Comparison of ENCODE assay signal across 10 mouse cellular contexts in genomic region chr4:155084351-155084750, GRCm38 (mm10). TPM values are rescaled to one million over a fixed set of nuclear protein-coding genes. Genes with fewer than 3 reads are reported as not detected.
DNase-seq lines count a peak whose midpoint lies in the region; ATAC-seq and TF ChIP-seq lines count a peak whose summit lies in the region.
"Had no signal": no experiment of that assay in that cellular context is flagged by ENCODE, and none has a peak within 500 bp of the region (broad histone marks: within the 10 kb centered on the region; RNA-seq: fewer than 3 reads in every experiment).

No protein-coding gene starts in this region.

- H3K27me3 ChIP-seq in cerebellum, adult 2 months (ENCODE audit: control insufficient read depth, insufficient read depth, low read length) = no peaks in the 10 kb centered on the region
- no peaks in the 10 kb centered on the region for H3K27me3 ChIP-seq in lung, embryonic 16.5 days (ENCODE audit: control insufficient read depth, insufficient read depth, low read depth, low read length)
- no peaks in the 10 kb centered on the region for H3K27me3 ChIP-seq in kidney, embryonic 15.5 days
- no peaks in the 10 kb centered on the region; the same call in 1 of the 2 replicates for H3K27me3 ChIP-seq in neural tube, embryonic 14.5 days (ENCODE audit: control insufficient read depth, insufficient read depth, low read length)

- peak overlapping the region; percentile 91 for H3K9ac ChIP-seq in lung, embryonic 16.5 days (ENCODE audit: low read length)
- H3K9ac ChIP-seq in kidney, embryonic 15.5 days = peak overlapping the region; percentile 80; the same call in 1 of the 2 replicates
- no peak overlapping the region for H3K9ac ChIP-seq in neural tube, embryonic 14.5 days (replicated peaks; ENCODE audit: low read depth, low read length)

- no peak for DNase-seq in cerebellum, adult 2 months
- no peak for DNase-seq in cerebellum, adult 9-10 months
- no peak for DNase-seq in lung, adult 2 months
- no peak for DNase-seq in frontal cortex, postnatal 10 days (ENCODE audit: low spot score in 2 of 2)
- DNase-seq in frontal cortex, adult 2 months (ENCODE audit: extremely low spot score in 1 of 2, low spot score in 1 of 2) = no peak
- DNase-seq: gastrocnemius, postnatal 25 days had no signal

- peak overlapping the region; percentile 80; the same call in 1 of the 2 replicates for H3K4me2 ChIP-seq in lung, embryonic 16.5 days (ENCODE audit: low read depth, low read length)
- peak overlapping the region; percentile 83; the same call in 1 of the 2 replicates for H3K4me2 ChIP-seq in kidney, embryonic 15.5 days
- peak overlapping the region; percentile 66; the same call in 1 of the 2 replicates for H3K4me2 ChIP-seq in neural tube, embryonic 14.5 days (ENCODE audit: low read depth, low read length)

- H3K36me3 ChIP-seq in lung, embryonic 16.5 days (ENCODE audit: control insufficient read depth, insufficient read depth, low read length) = peaks cover 13% of the 10 kb centered on the region
- peaks cover 46% of the 10 kb centered on the region for H3K36me3 ChIP-seq in kidney, embryonic 15.5 days
- peaks cover 17% of the 10 kb centered on the region for H3K36me3 ChIP-seq in neural tube, embryonic 14.5 days (ENCODE audit: control insufficient read depth, insufficient read depth, low read length)

- no peak for TF ChIP-seq CTCF in cerebellum, adult 2 months (IDR thresholded peaks at IDR 0.05; ENCODE audit: borderline replicate concordance, insufficient read depth, low read depth, low read length)
- TF ChIP-seq CTCF in lung, adult 2 months (IDR thresholded peaks at IDR 0.05; ENCODE audit: insufficient read depth, low read length) = no peak

- peaks cover 13% of the 10 kb centered on the region for H3K4me1 ChIP-seq in cerebellum, adult 2 months (ENCODE audit: control insufficient read depth, insufficient read depth, low read length)
- H3K4me1 ChIP-seq in lung, embryonic 16.5 days (replicated peaks; ENCODE audit: control insufficient read depth, insufficient read depth, low read length) = peaks cover 26% of the 10 kb centered on the region
- peaks cover 4% of the 10 kb centered on the region; the same call in 1 of the 2 replicates for H3K4me1 ChIP-seq in lung, adult 2 months (ENCODE audit: control insufficient read depth, insufficient read depth, low read length)
- peaks cover 43% of the 10 kb centered on the region for H3K4me1 ChIP-seq in kidney, embryonic 15.5 days
- H3K4me1 ChIP-seq in neural tube, embryonic 14.5 days (ENCODE audit: control insufficient read depth, insufficient read depth, low read length) = peaks cover 16% of the 10 kb centered on the region

- no peak for TF ChIP-seq POLR2A in cerebellum, adult 2 months (IDR thresholded peaks at IDR 0.05; ENCODE audit: borderline replicate concordance, insufficient read depth, low read length)
- TF ChIP-seq POLR2A in lung, adult 2 months (IDR thresholded peaks at IDR 0.05; ENCODE audit: borderline replicate concordance, extremely low read depth, low read depth, low read length) = no peak

- H3K27ac ChIP-seq in cerebellum, adult 2 months (ENCODE audit: insufficient read depth, low read length) = no peak overlapping the region
- no peak overlapping the region for H3K27ac ChIP-seq in lung, embryonic 16.5 days (ENCODE audit: low read length)
- H3K27ac ChIP-seq in kidney, embryonic 15.5 days = no peak overlapping the region
- H3K27ac ChIP-seq in neural tube, embryonic 14.5 days (ENCODE audit: low read depth, low read length) = no peak overlapping the region
- H3K27ac ChIP-seq: left cerebral cortex, adult 2 months had no signal

- no peaks in the 10 kb centered on the region for H3K9me3 ChIP-seq in lung, embryonic 16.5 days (ENCODE audit: control insufficient read depth, low read length)
- H3K9me3 ChIP-seq in kidney, embryonic 15.5 days (replicated peaks) = no peaks in the 10 kb centered on the region
- no peaks in the 10 kb centered on the region for H3K9me3 ChIP-seq in neural tube, embryonic 14.5 days (ENCODE audit: control insufficient read depth, low read length)

- no peak for ATAC-seq in lung, embryonic 16.5 days (ENCODE audit: low read depth)
- no peak for ATAC-seq in kidney, embryonic 15.5 days (replicated peaks; ENCODE audit: low FRiP score)
- ATAC-seq in neural tube, embryonic 14.5 days (ENCODE audit: low read depth) = no peak

- peak overlapping the region; percentile 11 for H3K4me3 ChIP-seq in cerebellum, adult 2 months (replicated peaks; ENCODE audit: insufficient read depth, low read depth, low read length)
- H3K4me3 ChIP-seq in lung, embryonic 16.5 days (ENCODE audit: low read length) = no peak overlapping the region
- no peak overlapping the region for H3K4me3 ChIP-seq in lung, adult 2 months (replicated peaks; ENCODE audit: extremely low read depth, low read depth, low read length)
- peak overlapping the region; percentile 96 for H3K4me3 ChIP-seq in kidney, embryonic 15.5 days (replicated peaks)
- no peak overlapping the region for H3K4me3 ChIP-seq in neural tube, embryonic 14.5 days (ENCODE audit: low read depth, low read length)

- 79% methylated on average over 7 of the region's 7 CpGs for WGBS in cerebellum, adult 2 months
- 85% methylated on average over 7 of the region's 7 CpGs for WGBS in lung, embryonic 16.5 days
- WGBS in lung, adult 2 months = 79% methylated on average over 7 of the region's 7 CpGs
- 84% methylated on average over 7 of the region's 7 CpGs for WGBS in kidney, embryonic 15.5 days
- 95% methylated on average over 7 of the region's 7 CpGs for WGBS in neural tube, embryonic 14.5 days

RNA-seq across cellular contexts. Expression of gene Rer1, which starts 1.8 kb away (rescaled TPM):
- polyA plus RNA-seq in cerebellum, adult 2 months (2012; rRNA removed) = 102 and 104 TPM in 2 replicates
- polyA plus RNA-seq in lung, embryonic 16.5 days (2015; fragmentation: Nextera tagmentation; extraction: Ambion mirVana) = 150 and 157 TPM in 2 replicates
- polyA plus RNA-seq in lung, adult 2 months (2012; rRNA removed) = 76.1 and 85.9 TPM in 2 replicates
- 152 and 165 TPM in 2 replicates for polyA plus RNA-seq in kidney, embryonic 15.5 days (2015; fragmentation: Nextera tagmentation; extraction: Ambion mirVana)
- 132 and 137 TPM in 2 replicates for polyA plus RNA-seq in neural tube, embryonic 14.5 days (2014; fragmentation: Nextera tagmentation; extraction: Ambion mirVana)
- 83.4 and 84.4 TPM in 2 replicates for polyA plus RNA-seq in frontal cortex, adult 2 months (2012; rRNA removed)

RNA-seq across cellular contexts. Expression of gene Morn1, which starts 2.0 kb away (rescaled TPM):
- 15.6 and 18.7 TPM in 2 replicates for polyA plus RNA-seq in cerebellum, adult 2 months (2012; rRNA removed)
- 6.3 and 6.9 TPM in 2 replicates for polyA plus RNA-seq in lung, embryonic 16.5 days (2015; fragmentation: Nextera tagmentation; extraction: Ambion mirVana)
- polyA plus RNA-seq in lung, adult 2 months (2012; rRNA removed) = 14.2 and 15.5 TPM in 2 replicates
- polyA plus RNA-seq in kidney, embryonic 15.5 days (2015; fragmentation: Nextera tagmentation; extraction: Ambion mirVana) = 5.1 and 5.3 TPM in 2 replicates
- 6.3 and 6.8 TPM in 2 replicates for polyA plus RNA-seq in neural tube, embryonic 14.5 days (2014; fragmentation: Nextera tagmentation; extraction: Ambion mirVana)
- 18.6 and 22.0 TPM in 2 replicates for polyA plus RNA-seq in frontal cortex, adult 2 months (2012; rRNA removed)

RNA-seq across cellular contexts. Expression of gene Pex10, which starts 17.5 kb away (rescaled TPM):
- 32.0 and 38.1 TPM in 2 replicates for polyA plus RNA-seq in cerebellum, adult 2 months (2012; rRNA removed)
- 26.8 and 27.4 TPM in 2 replicates for polyA plus RNA-seq in lung, embryonic 16.5 days (2015; fragmentation: Nextera tagmentation; extraction: Ambion mirVana)
- 20.8 and 23.7 TPM in 2 replicates for polyA plus RNA-seq in lung, adult 2 months (2012; rRNA removed)
- 23.2 and 24.0 TPM in 2 replicates for polyA plus RNA-seq in kidney, embryonic 15.5 days (2015; fragmentation: Nextera tagmentation; extraction: Ambion mirVana)
- polyA plus RNA-seq in neural tube, embryonic 14.5 days (2014; fragmentation: Nextera tagmentation; extraction: Ambion mirVana) = 6.6 and 8.6 TPM in 2 replicates
- 16.7 and 21.1 TPM in 2 replicates for polyA plus RNA-seq in frontal cortex, adult 2 months (2012; rRNA removed)

RNA-seq across cellular contexts. Expression of gene Plch2, which starts 27.8 kb away (rescaled TPM):
- 149 and 180 TPM in 2 replicates for polyA plus RNA-seq in cerebellum, adult 2 months (2012; rRNA removed)
- 11.4 and 14.9 TPM in 2 replicates for polyA plus RNA-seq in lung, embryonic 16.5 days (2015; fragmentation: Nextera tagmentation; extraction: Ambion mirVana)
- 15.1 and 23.9 TPM in 2 replicates for polyA plus RNA-seq in lung, adult 2 months (2012; rRNA removed)
- 2.6 TPM in 2 replicates for polyA plus RNA-seq in kidney, embryonic 15.5 days (2015; fragmentation: Nextera tagmentation; extraction: Ambion mirVana)
- 10.7 and 16.0 TPM in 2 replicates for polyA plus RNA-seq in neural tube, embryonic 14.5 days (2014; fragmentation: Nextera tagmentation; extraction: Ambion mirVana)
- 89.8 and 98.3 TPM in 2 replicates for polyA plus RNA-seq in frontal cortex, adult 2 months (2012; rRNA removed)

Comparison
In these comparisons a context has a peak if more than half of its experiments do, and no peak if none do; other contexts are left out.
1. H3K4me3 ChIP-seq: peak in cerebellum, adult 2 months (single experiment) and kidney, embryonic 15.5 days (single experiment); none in lung, embryonic 16.5 days (single experiment), lung, adult 2 months (single experiment) and neural tube, embryonic 14.5 days (single experiment).
2. Peak in every context shown above with its lines, with median percentiles within 50 percentile points of each other: H3K4me2 ChIP-seq.